Mouse (Mus musculus) heart, postnatal 0 days (tissue): ENCODE results near the gene Lrrc42.

ENCODE experiments used
- CTCF ChIP-seq: IDR thresholded peaks from 2 replicates; pipeline ENCODE4 v1.5.1; 2016; ENCODE audit warnings: antibody characterized with exemption, control low read depth, low read depth
- EP300 ChIP-seq: IDR thresholded peaks from 2 replicates; pipeline ENCODE4 v1.6.1; 2016; ENCODE audit warnings: antibody characterized with exemption, low read depth

DNA sequence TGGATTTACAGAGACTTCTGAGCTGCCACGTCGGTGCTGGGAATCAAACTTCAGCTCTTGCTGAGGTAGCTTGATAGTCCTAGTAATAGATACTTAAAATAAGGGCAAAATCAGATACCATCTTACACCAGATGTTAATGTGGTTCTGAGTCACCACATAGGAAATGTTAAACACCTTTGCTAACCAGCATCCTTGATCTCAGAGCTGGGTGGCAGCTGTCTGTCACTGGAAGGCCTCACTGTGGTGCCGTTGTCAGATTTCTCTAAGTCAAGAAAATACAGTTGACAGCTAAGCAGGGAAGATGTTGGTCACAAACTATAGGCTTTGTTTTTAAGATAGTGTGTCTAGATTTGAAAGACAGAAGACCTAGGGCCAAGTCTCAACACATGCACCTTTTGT, 51.6 kb downstream of the Lrrc42 start:
- TF ChIP-seq CTCF (no peak), EP300 (no peak)
